Mouse (Mus musculus) ES-E14 (cell line): ENCODE measurements around the gene Tjp2.

Experiments used
- CHD2 ChIP-seq: IDR thresholded peaks from 2 replicates; pipeline ENCODE4 v1.6.1; 2014; ENCODE audit warnings: mild to moderate bottlenecking, low read depth, low read length, inconsistent platforms
- HCFC1 ChIP-seq: IDR thresholded peaks from 2 replicates; pipeline ENCODE4 v1.6.1; 2012; ENCODE audit warnings: low read length, inconsistent platforms, borderline replicate concordance; ENCODE audit not compliant: insufficient read depth
- MAFK ChIP-seq: IDR thresholded peaks from 2 replicates; pipeline ENCODE4 v1.6.1; 2014; ENCODE audit warnings: mild to moderate bottlenecking, low read depth, low read length, inconsistent platforms; ENCODE audit not compliant: insufficient read depth
- ZC3H11A ChIP-seq: IDR thresholded peaks from 2 replicates; pipeline ENCODE4 v1.6.1; 2012; ENCODE audit warnings: low read depth, mild to moderate bottlenecking, inconsistent platforms, low read length, borderline replicate concordance
- ZNF384 ChIP-seq: IDR thresholded peaks from 2 replicates; pipeline ENCODE4 v1.6.1; 2012; ENCODE audit warnings: low read depth, low read length, inconsistent platforms

GRCm38 (mm10) chr19:24103802-24104201 lies 121.0 kb downstream of the Tjp2 start:
- TF ChIP-seq ZC3H11A (no peak), HCFC1 (no peak), ZNF384 (no peak), MAFK (no peak), CHD2 (no peak)
